Mouse (Mus musculus): ENCODE measurements around the gene Rsph6a. TPM values are rescaled to one million over a fixed set of nuclear protein-coding genes. Genes with fewer than 3 reads are reported as not detected.

Gene Rsph6a
- polyA plus RNA-seq, 1 experiment from 2014 or later: not detected

DNA sequence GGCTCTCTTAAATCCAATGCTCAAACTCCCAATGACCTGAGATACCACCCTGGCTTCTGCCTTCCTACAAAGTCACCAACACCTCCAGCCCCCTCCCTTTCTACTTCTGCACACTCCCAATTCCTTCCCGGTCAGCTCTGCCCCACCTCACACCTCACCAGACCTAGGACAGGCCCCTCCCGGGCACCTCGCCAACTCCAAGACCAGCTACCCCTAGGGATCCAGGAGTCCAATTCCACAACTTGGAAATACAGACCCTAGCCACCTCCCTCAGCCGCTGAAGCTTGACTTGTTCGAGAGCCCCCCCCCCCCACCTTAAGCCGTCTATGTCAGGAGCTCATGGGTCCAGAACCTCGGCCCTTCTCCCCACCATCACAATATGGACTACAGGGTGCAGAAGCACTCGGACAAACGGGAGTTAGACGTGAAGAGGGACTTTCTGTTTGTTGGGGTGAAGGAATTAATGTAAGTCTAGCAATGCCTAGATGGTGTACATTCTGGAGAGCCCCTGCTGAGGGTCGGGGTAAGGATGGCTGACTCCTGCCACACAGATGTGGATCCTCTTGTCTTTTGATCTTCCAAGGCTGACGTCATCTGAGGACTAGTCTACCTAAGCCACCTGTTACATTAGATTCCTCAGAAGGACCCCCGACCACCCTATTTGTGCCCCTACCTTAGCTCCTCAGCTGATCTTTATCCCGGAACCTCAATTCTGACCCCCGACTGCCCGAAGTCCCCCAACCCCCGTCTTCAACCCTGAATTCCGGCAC, 32.1 kb upstream of the Rsph6a start:
- H3K4me3 ChIP-seq: no peak overlapping the region
- no peak for ATAC-seq (replicated peaks)
- H3K9ac ChIP-seq (replicated peaks): no peak overlapping the region
- no peak overlapping the region for H3K27ac ChIP-seq (replicated peaks)
- no peaks in the 10 kb centered on the region for H3K9me3 ChIP-seq
- WGBS: 66% methylated on average over 18 of the region's 18 CpGs
- peaks cover 23% of the 10 kb centered on the region for H3K4me1 ChIP-seq
- no peak overlapping the region for H3K4me2 ChIP-seq (replicated peaks)
- H3K36me3 ChIP-seq: no peaks in the 10 kb centered on the region
- peaks cover 38% of the 10 kb centered on the region for H3K27me3 ChIP-seq

DNA sequence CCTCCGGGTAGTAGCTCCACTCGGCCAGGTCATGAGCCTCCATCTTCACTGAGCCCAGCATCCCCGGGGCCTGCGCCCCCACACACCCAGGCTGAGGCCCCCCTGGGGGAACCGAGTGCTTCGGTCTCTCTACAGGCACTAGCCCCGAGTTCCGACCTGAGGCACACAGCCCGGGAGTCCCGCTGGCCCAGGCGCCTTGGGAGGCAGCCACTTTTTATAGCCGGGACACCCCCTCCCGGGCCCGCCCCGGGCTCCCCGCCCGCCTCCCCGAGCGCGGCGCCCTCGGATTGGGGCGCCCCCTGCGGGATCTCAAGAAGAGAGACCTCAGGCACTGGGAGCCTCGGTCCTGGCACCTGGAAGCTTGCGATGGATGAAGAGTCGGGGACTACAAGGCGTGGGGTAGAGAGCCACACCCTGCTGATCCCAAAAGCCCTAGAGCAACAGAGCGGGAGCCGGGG, 31.1 kb upstream of the Rsph6a start, which contains the start of gene Foxa3:
Gene Foxa3, minus strand, starts transcription at position 182 of the 458 bp plus-strand sequence.
- H3K4me3 ChIP-seq: peak within 1 kb of the TSS; percentile 82
- peaks cover 23% of the 10 kb centered on the region for H3K4me1 ChIP-seq
- H3K27me3 ChIP-seq: peaks cover 38% of the 10 kb centered on the region
- H3K9me3 ChIP-seq: no peaks in the 10 kb centered on the region
- H3K4me2 ChIP-seq (replicated peaks): peak within 1 kb of the TSS; percentile 81
- 1% methylated on average over 30 of the region's 30 CpGs for WGBS
- no peaks in the 10 kb centered on the region for H3K36me3 ChIP-seq
- peak within 1 kb of the TSS; percentile 92 for H3K9ac ChIP-seq (replicated peaks)
- peak; percentile 26 for ATAC-seq (replicated peaks)
- H3K27ac ChIP-seq (replicated peaks): peak within 1 kb of the TSS; percentile 29; the same call in 1 of the 2 replicates

- H3K4me1 ChIP-seq: peaks cover 23% of the 10 kb centered on the region
- WGBS: under 1% methylated on average over 49 of the region's 50 CpGs
- H3K4me3 ChIP-seq: peak within 1 kb of the TSS; percentile 82
- H3K9ac ChIP-seq (replicated peaks): peak within 1 kb of the TSS; percentile 92
- peak within 1 kb of the TSS; percentile 29; the same call in 1 of the 2 replicates for H3K27ac ChIP-seq (replicated peaks)
- H3K9me3 ChIP-seq: no peaks in the 10 kb centered on the region
- H3K36me3 ChIP-seq: peaks cover 4% of the 10 kb centered on the region
- ATAC-seq (replicated peaks): peak; percentile 97
- H3K4me2 ChIP-seq (replicated peaks): peak within 1 kb of the TSS; percentile 81
- H3K27me3 ChIP-seq: peaks cover 38% of the 10 kb centered on the region
Measured at GRCm38 (mm10) chr7:19024096-19024506, 30.4 kb upstream of the Rsph6a start, which contains the start of gene Sympk. TSS of gene Sympk (plus strand) at chr7:19024377.

GRCm38 (mm10) chr7:19024581-19025255, 29.8 kb upstream of the Rsph6a start:
- under 1% methylated on average over 33 of the region's 36 CpGs for WGBS
- peak overlapping the region; percentile 29; the same call in 1 of the 2 replicates for H3K27ac ChIP-seq (replicated peaks)
- peak; percentile 65 for ATAC-seq (replicated peaks)
- H3K4me3 ChIP-seq: peak overlapping the region; percentile 82
- peak overlapping the region; percentile 92 for H3K9ac ChIP-seq (replicated peaks)
- peaks cover 38% of the 10 kb centered on the region for H3K27me3 ChIP-seq
- H3K36me3 ChIP-seq: peaks cover 10% of the 10 kb centered on the region
- H3K4me1 ChIP-seq: peaks cover 23% of the 10 kb centered on the region
- H3K4me2 ChIP-seq (replicated peaks): peak overlapping the region; percentile 81
- H3K9me3 ChIP-seq: no peaks in the 10 kb centered on the region

DNA sequence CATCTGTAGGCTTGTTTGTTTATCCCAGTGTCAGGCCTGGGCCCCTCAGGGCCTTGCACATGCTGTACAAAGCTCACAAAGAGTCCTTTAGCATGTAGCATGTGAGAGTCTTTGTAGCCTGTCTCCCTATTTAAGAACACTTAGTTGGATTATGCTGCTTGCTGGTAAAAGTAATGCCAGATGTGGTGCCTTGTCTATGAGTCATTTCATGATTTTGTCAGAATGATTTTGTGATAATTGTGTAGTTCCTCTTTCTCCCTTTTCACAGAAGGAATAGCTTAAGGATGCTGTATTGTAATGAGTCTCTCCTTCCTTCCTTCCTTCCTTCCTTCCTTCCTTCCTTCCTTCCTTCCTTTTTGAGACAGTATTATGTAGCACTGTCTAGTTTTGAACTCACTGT, 26.4 kb upstream of the Rsph6a start:
- H3K27ac ChIP-seq (replicated peaks): no peak overlapping the region
- peaks cover 23% of the 10 kb centered on the region for H3K4me1 ChIP-seq
- H3K36me3 ChIP-seq: peaks cover 39% of the 10 kb centered on the region
- no peak overlapping the region for H3K4me2 ChIP-seq (replicated peaks)
- H3K9ac ChIP-seq (replicated peaks): no peak overlapping the region
- no peak for ATAC-seq (replicated peaks)
- H3K9me3 ChIP-seq: no peaks in the 10 kb centered on the region
- H3K4me3 ChIP-seq: no peak overlapping the region
- peaks cover 7% of the 10 kb centered on the region for H3K27me3 ChIP-seq

GRCm38 (mm10) chr7:19029084-19029653, 25.3 kb upstream of the Rsph6a start:
- ATAC-seq (replicated peaks): peak; percentile 14; the same call in 1 of the 2 replicates
- 58% methylated on average over 6 of the region's 6 CpGs for WGBS
- peaks cover 46% of the 10 kb centered on the region for H3K36me3 ChIP-seq

GRCm38 (mm10) chr7:19031641-19032040, 22.8 kb upstream of the Rsph6a start:
- no peak for ATAC-seq (replicated peaks)
- Histone ChIP-seq H3K9me3 (no peaks in the 10 kb centered on the region), H3K4me1 (0 out of 2 replicates have a peak, but pooled peaks cover 4% of the 10 kb centered on the region), H3K36me3 (peaks cover 68% of the 10 kb centered on the region), H3K4me2 (replicated peaks) (no peak overlapping the region), H3K9ac (replicated peaks) (no peak overlapping the region), H3K27ac (replicated peaks) (no peak overlapping the region), H3K4me3 (no peak overlapping the region), H3K27me3 (no peaks in the 10 kb centered on the region)
- whole genome bisulfite sequencing: 71% methylated on average over 4 of the region's 4 CpGs

More at GRCm38 (mm10) chr7:19029084-19029653, 25.3 kb upstream of the Rsph6a start:
- H3K27ac ChIP-seq (replicated peaks): no peak overlapping the region
- H3K4me3 ChIP-seq: no peak overlapping the region
- H3K27me3 ChIP-seq: no peaks in the 10 kb centered on the region
- H3K4me2 ChIP-seq (replicated peaks): no peak overlapping the region
- peaks cover 23% of the 10 kb centered on the region for H3K4me1 ChIP-seq
- H3K9ac ChIP-seq (replicated peaks): no peak overlapping the region
- no peaks in the 10 kb centered on the region for H3K9me3 ChIP-seq

DNA sequence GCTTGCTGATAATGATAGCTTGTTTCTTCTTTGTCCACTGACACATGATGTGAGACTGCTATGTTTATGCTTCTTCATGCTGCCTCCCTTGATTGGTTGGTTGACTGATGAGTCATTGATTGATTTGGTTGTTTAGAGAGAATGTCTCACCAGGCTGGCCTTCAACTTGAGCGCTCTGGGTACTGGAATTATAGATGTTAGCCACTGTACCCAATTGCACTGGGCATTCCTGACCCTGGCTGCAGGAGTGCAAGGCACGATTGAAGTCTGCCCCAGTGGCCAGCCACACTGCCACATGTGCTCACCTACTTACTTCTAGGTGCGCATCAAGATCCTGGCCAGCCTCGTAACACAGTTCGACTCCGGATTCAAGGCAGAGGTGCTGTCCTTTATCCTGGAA, 9.9 kb upstream of the Rsph6a start:
- no peak for ATAC-seq (replicated peaks)
- 98% methylated on average over 6 of the region's 6 CpGs for WGBS

GRCm38 (mm10) chr7:19046286-19047069, 8.0 kb upstream of the Rsph6a start:
- no peaks in the 10 kb centered on the region for H3K4me1 ChIP-seq
- 95% methylated on average over 11 of the region's 11 CpGs for WGBS
- H3K36me3 ChIP-seq: peaks cover 96% of the 10 kb centered on the region
- no peak overlapping the region for H3K4me3 ChIP-seq
- H3K27me3 ChIP-seq: no peaks in the 10 kb centered on the region
- no peak overlapping the region for H3K9ac ChIP-seq (replicated peaks)
- no peak for ATAC-seq (replicated peaks)
- no peak overlapping the region for H3K4me2 ChIP-seq (replicated peaks)
- H3K27ac ChIP-seq (replicated peaks): no peak overlapping the region
- no peaks in the 10 kb centered on the region for H3K9me3 ChIP-seq

More for the DNA sequence above, 9.9 kb upstream of the Rsph6a start:
- H3K36me3 ChIP-seq: peaks cover 99% of the 10 kb centered on the region
- no peak overlapping the region for H3K4me3 ChIP-seq
- H3K27me3 ChIP-seq: no peaks in the 10 kb centered on the region
- H3K9ac ChIP-seq (replicated peaks): no peak overlapping the region
- no peak overlapping the region for H3K27ac ChIP-seq (replicated peaks)
- no peaks in the 10 kb centered on the region for H3K9me3 ChIP-seq
- no peaks in the 10 kb centered on the region for H3K4me1 ChIP-seq
- H3K4me2 ChIP-seq (replicated peaks): no peak overlapping the region

- ATAC-seq (replicated peaks): no peak
- Histone ChIP-seq H3K4me1 (no peaks in the 10 kb centered on the region), H3K27me3 (no peaks in the 10 kb centered on the region), H3K36me3 (peaks cover 81% of the 10 kb centered on the region), H3K4me2 (replicated peaks) (no peak overlapping the region), H3K4me3 (no peak overlapping the region), H3K27ac (replicated peaks) (no peak overlapping the region), H3K9me3 (no peaks in the 10 kb centered on the region), H3K9ac (replicated peaks) (no peak overlapping the region)
- 83% methylated on average over 14 of the region's 14 CpGs for WGBS
Measured at GRCm38 (mm10) chr7:19048006-19048527, 6.4 kb upstream of the Rsph6a start.

- no peak overlapping the region for H3K9ac ChIP-seq (replicated peaks)
- H3K36me3 ChIP-seq: peaks cover 69% of the 10 kb centered on the region
- H3K4me1 ChIP-seq: peaks cover 2% of the 10 kb centered on the region
- no peak overlapping the region for H3K4me3 ChIP-seq
- WGBS: 90% methylated on average over 5 of the region's 5 CpGs
- no peaks in the 10 kb centered on the region for H3K9me3 ChIP-seq
- ATAC-seq (replicated peaks): no peak
- H3K4me2 ChIP-seq (replicated peaks): no peak overlapping the region
- no peak overlapping the region for H3K27ac ChIP-seq (replicated peaks)
- no peaks in the 10 kb centered on the region for H3K27me3 ChIP-seq
Measured at GRCm38 (mm10) chr7:19049252-19049651, 5.2 kb upstream of the Rsph6a start.
